Mouse (Mus musculus) heart, postnatal 36 days (tissue): ENCODE measurements at regions not wholly inside any gene's neighbourhood (a gene's known extent, or its start where the extent isn't known, plus 50 kb on each side); places are given as distances from the start of the nearest gene placed in this dataset.

Source experiments
- DNase-seq, 2 experiments: peaks; one replicate each; pipeline ENCODE4 v3.0.0; 2021 to 2022
- intact Hi-C: fragments of 180-260 bp; cut with DNase I; formaldehyde crosslinking; loops from one replicate; pipeline ENCODE4 v1.15.1; 2025

GRCm38 (mm10) chr4:22047730-22048455, 116.8 kb downstream of the Faxc start:
- intact Hi-C loops = no loop called here
- DNase-seq = no peak

GRCm38 (mm10) chr4:22066785-22067433, 135.8 kb downstream of the Faxc start:
- DNase-seq = peak in 1 of 2 experiments; percentile 1
- intact Hi-C loops = no loop called here

GRCm38 (mm10) chr4:22067678-22068299, 136.7 kb downstream of the Faxc start:
- intact Hi-C loops = no loop called here
- DNase-seq = no peak

- intact Hi-C loops = no loop called here
- DNase-seq = no peak
Observed at GRCm38 (mm10) chr4:22088209-22088787, 157.2 kb downstream of the Faxc start.

- DNase-seq = no peak
- intact Hi-C loops = no loop called here
Observed at GRCm38 (mm10) chr4:22089637-22090041, 158.5 kb downstream of the Faxc start.

- intact Hi-C loops = no loop called here
- no peak for DNase-seq
Observed at GRCm38 (mm10) chr4:22090536-22090935, 159.4 kb downstream of the Faxc start.

GRCm38 (mm10) chr4:22092551-22092950, 161.4 kb downstream of the Faxc start:
- intact Hi-C loops = no loop called here
- no peak for DNase-seq

GRCm38 (mm10) chr4:22095257-22096031, 164.3 kb downstream of the Faxc start:
- intact Hi-C loops = no loop called here
- DNase-seq = no peak

- intact Hi-C loops = no loop called here
- no peak for DNase-seq
Observed at GRCm38 (mm10) chr4:22098605-22099004, 167.5 kb downstream of the Faxc start.

- intact Hi-C loops = no loop called here
- DNase-seq = no peak
Observed at GRCm38 (mm10) chr4:22102478-22102877, 171.3 kb downstream of the Faxc start.

- intact Hi-C loops = no loop called here
- no peak for DNase-seq
Observed at GRCm38 (mm10) chr4:22103001-22103587, 172.0 kb downstream of the Faxc start.

GRCm38 (mm10) chr4:22106883-22107282, 175.8 kb downstream of the Faxc start:
- no peak for DNase-seq
- intact Hi-C loops = no loop called here

- no peak for DNase-seq
- intact Hi-C loops = no loop called here
Observed at GRCm38 (mm10) chr4:22109410-22109809, 178.3 kb downstream of the Faxc start.

GRCm38 (mm10) chr4:22110400-22110799, 179.3 kb downstream of the Faxc start:
- intact Hi-C loops = no loop called here
- no peak for DNase-seq

- intact Hi-C loops = no loop called here
- DNase-seq = no peak
Observed at GRCm38 (mm10) chr4:22112209-22112608, 181.1 kb downstream of the Faxc start.

GRCm38 (mm10) chr4:22114451-22114850, 183.3 kb downstream of the Faxc start:
- no peak for DNase-seq
- intact Hi-C loops = no loop called here

- DNase-seq = no peak
- intact Hi-C loops = no loop called here
Observed at GRCm38 (mm10) chr4:22119877-22120276, 188.7 kb downstream of the Faxc start.

GRCm38 (mm10) chr4:22120953-22121352, 189.8 kb downstream of the Faxc start:
- DNase-seq = peak in 1 of 2 experiments; percentile 5
- intact Hi-C loops = no loop called here

GRCm38 (mm10) chr4:22121397-22121796, 190.3 kb downstream of the Faxc start:
- DNase-seq = no peak
- intact Hi-C loops = no loop called here

- intact Hi-C loops = no loop called here
- no peak for DNase-seq
Observed at GRCm38 (mm10) chr4:22124836-22125235, 193.7 kb downstream of the Faxc start.
